Mouse (Mus musculus): ENCODE measurements around the gene Rpl7a. TPM values are rescaled to one million over a fixed set of nuclear protein-coding genes. Genes with fewer than 3 reads are reported as not detected.

Gene Rpl7a
- polyA plus RNA-seq, 1 experiment from 2014 or later, result 713 TPM

GRCm38 (mm10) chr2:26954735-26955395 lies 44.3 kb downstream of the Rpl7a start:
- H3K9me3 ChIP-seq (ENCODE audit: control insufficient read depth, low read depth, low read length), result no peaks in the 10 kb centered on the region
- 95% methylated on average over 2 of the region's 2 CpGs for WGBS
- H3K4me1 ChIP-seq (ENCODE audit: control insufficient read depth, insufficient read depth, low read length), result no peaks in the 10 kb centered on the region
- no peak overlapping the region for H3K9ac ChIP-seq (replicated peaks; ENCODE audit: low read depth, low read length)
- H3K4me2 ChIP-seq (replicated peaks; ENCODE audit: low read depth, low read length), result no peak overlapping the region
- peaks cover 68% of the 10 kb centered on the region for H3K36me3 ChIP-seq (ENCODE audit: control insufficient read depth, insufficient read depth, low read length)
- no peak for ATAC-seq (ENCODE audit: insufficient number of reproducible peaks, insufficient read depth, low FRiP score, low read depth)
- no peaks in the 10 kb centered on the region for H3K27me3 ChIP-seq (ENCODE audit: control insufficient read depth, insufficient read depth, low read length)
- H3K27ac ChIP-seq (ENCODE audit: low read length), result no peak overlapping the region
- H3K4me3 ChIP-seq (ENCODE audit: low read depth, low read length), result no peak overlapping the region

- no peak for ATAC-seq (ENCODE audit: insufficient number of reproducible peaks, insufficient read depth, low FRiP score, low read depth)
These were observed 46.4 kb downstream of the Rpl7a start for GRCm38 (mm10) chr2:26956811-26957487.

GRCm38 (mm10) chr2:26957488-26957859 lies 46.9 kb downstream of the Rpl7a start:
- H3K36me3 ChIP-seq (ENCODE audit: control insufficient read depth, insufficient read depth, low read length), result peaks cover 70% of the 10 kb centered on the region
- no peak overlapping the region for H3K27ac ChIP-seq (ENCODE audit: low read length)
- H3K4me3 ChIP-seq (ENCODE audit: low read depth, low read length), result no peak overlapping the region
- 68% methylated on average over 2 of the region's 2 CpGs for WGBS
- H3K4me1 ChIP-seq (ENCODE audit: control insufficient read depth, insufficient read depth, low read length), result peaks cover 5% of the 10 kb centered on the region; the same call in 1 of the 2 replicates
- ATAC-seq (ENCODE audit: insufficient number of reproducible peaks, insufficient read depth, low FRiP score, low read depth), result no peak
- no peak overlapping the region for H3K9ac ChIP-seq (replicated peaks; ENCODE audit: low read depth, low read length)
- H3K9me3 ChIP-seq (ENCODE audit: control insufficient read depth, low read depth, low read length), result no peaks in the 10 kb centered on the region
- H3K4me2 ChIP-seq (replicated peaks; ENCODE audit: low read depth, low read length), result no peak overlapping the region
- H3K27me3 ChIP-seq (ENCODE audit: control insufficient read depth, insufficient read depth, low read length), result no peaks in the 10 kb centered on the region

More at GRCm38 (mm10) chr2:26956811-26957487, 46.4 kb downstream of the Rpl7a start:
- H3K27ac ChIP-seq (ENCODE audit: low read length), result no peak overlapping the region
- H3K27me3 ChIP-seq (ENCODE audit: control insufficient read depth, insufficient read depth, low read length), result no peaks in the 10 kb centered on the region
- no peaks in the 10 kb centered on the region for H3K9me3 ChIP-seq (ENCODE audit: control insufficient read depth, low read depth, low read length)
- peaks cover 4% of the 10 kb centered on the region; the same call in 1 of the 2 replicates for H3K4me1 ChIP-seq (ENCODE audit: control insufficient read depth, insufficient read depth, low read length)
- 93% methylated on average over 12 of the region's 12 CpGs for WGBS
- peaks cover 72% of the 10 kb centered on the region for H3K36me3 ChIP-seq (ENCODE audit: control insufficient read depth, insufficient read depth, low read length)
- H3K9ac ChIP-seq (replicated peaks; ENCODE audit: low read depth, low read length), result no peak overlapping the region
- H3K4me3 ChIP-seq (ENCODE audit: low read depth, low read length), result no peak overlapping the region
- H3K4me2 ChIP-seq (replicated peaks; ENCODE audit: low read depth, low read length), result no peak overlapping the region

DNA sequence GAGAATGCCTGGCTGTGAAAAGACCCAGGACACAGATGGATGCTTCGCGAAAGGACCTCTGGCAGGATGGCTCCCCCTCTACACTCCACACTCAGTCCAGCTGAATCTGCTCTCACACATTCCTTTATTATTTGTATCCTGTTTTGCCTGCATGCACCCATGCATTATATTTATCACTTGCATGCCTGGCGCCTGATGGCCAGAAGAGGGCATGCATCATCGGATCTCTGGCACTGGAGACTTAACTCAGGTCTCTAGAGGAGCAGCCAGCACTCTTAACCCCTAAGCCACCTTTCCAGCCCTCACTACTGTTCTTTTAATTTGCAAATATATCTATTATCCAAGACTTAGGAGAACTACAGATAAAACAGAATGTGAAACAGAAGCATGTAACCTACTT lies 50.2 kb downstream of the Rpl7a start:
- no peak overlapping the region for H3K4me3 ChIP-seq (ENCODE audit: low read depth, low read length)
- WGBS, result 85% methylated on average over 4 of the region's 4 CpGs
- peaks cover 14% of the 10 kb centered on the region for H3K4me1 ChIP-seq (ENCODE audit: control insufficient read depth, insufficient read depth, low read length)
- H3K9ac ChIP-seq (replicated peaks; ENCODE audit: low read depth, low read length), result no peak overlapping the region
- no peak for ATAC-seq (ENCODE audit: insufficient number of reproducible peaks, insufficient read depth, low FRiP score, low read depth)
- no peaks in the 10 kb centered on the region for H3K27me3 ChIP-seq (ENCODE audit: control insufficient read depth, insufficient read depth, low read length)
- no peaks in the 10 kb centered on the region for H3K9me3 ChIP-seq (ENCODE audit: control insufficient read depth, low read depth, low read length)
- H3K4me2 ChIP-seq (replicated peaks; ENCODE audit: low read depth, low read length), result no peak overlapping the region
- no peak overlapping the region for H3K27ac ChIP-seq (ENCODE audit: low read length)
- H3K36me3 ChIP-seq (ENCODE audit: control insufficient read depth, insufficient read depth, low read length), result peaks cover 47% of the 10 kb centered on the region

Other genes starting within 250 kb of the Rpl7a start
- gene Lcn4, start 239.5 kb upstream of the Rpl7a start, polyA plus RNA-seq (2014; fragmentation: Nextera tagmentation; extraction: Ambion mirVana), result not detected in 2 replicates
- not detected in 2 replicates for gene Abo, start 45.8 kb upstream of the Rpl7a start, polyA plus RNA-seq (2014; fragmentation: Nextera tagmentation; extraction: Ambion mirVana)
- gene Surf6, start 7.9 kb upstream of the Rpl7a start, polyA plus RNA-seq (2014; fragmentation: Nextera tagmentation; extraction: Ambion mirVana), result 17.0 and 18.4 TPM in 2 replicates
- 30.3 and 31.1 TPM in 2 replicates for gene Med22, start 87 bp upstream of the Rpl7a start, polyA plus RNA-seq (2014; fragmentation: Nextera tagmentation; extraction: Ambion mirVana)
- gene Surf2, start 5.6 kb downstream of the Rpl7a start, polyA plus RNA-seq (2014; fragmentation: Nextera tagmentation; extraction: Ambion mirVana), result 33.2 and 36.8 TPM in 2 replicates
- gene Surf1, start 5.8 kb downstream of the Rpl7a start, polyA plus RNA-seq (2014; fragmentation: Nextera tagmentation; extraction: Ambion mirVana), result 50.4 and 52.4 TPM in 2 replicates
- 199 and 218 TPM in 2 replicates for gene Surf4, start 23.2 kb downstream of the Rpl7a start, polyA plus RNA-seq (2014; fragmentation: Nextera tagmentation; extraction: Ambion mirVana)
- gene Stkld1, start 23.3 kb downstream of the Rpl7a start, polyA plus RNA-seq (2014; fragmentation: Nextera tagmentation; extraction: Ambion mirVana), result 0.11 and 0.25 TPM in 2 replicates
- 45.2 and 45.3 TPM in 2 replicates for gene Rexo4, start 53.6 kb downstream of the Rpl7a start, polyA plus RNA-seq (2014; fragmentation: Nextera tagmentation; extraction: Ambion mirVana)
- gene Adamts13, start 62.7 kb downstream of the Rpl7a start, polyA plus RNA-seq (2014; fragmentation: Nextera tagmentation; extraction: Ambion mirVana), result 0.07 TPM in 1 of 2 replicates, not detected in the other
- gene Cacfd1, start 99.2 kb downstream of the Rpl7a start, polyA plus RNA-seq (2014; fragmentation: Nextera tagmentation; extraction: Ambion mirVana), result 59.2 and 62.6 TPM in 2 replicates
- 0.84 and 1.7 TPM in 2 replicates for gene Slc2a6, start 117.2 kb downstream of the Rpl7a start, polyA plus RNA-seq (2014; fragmentation: Nextera tagmentation; extraction: Ambion mirVana)
- not detected in 2 replicates for gene Mymk, start 161.4 kb downstream of the Rpl7a start, polyA plus RNA-seq (2014; fragmentation: Nextera tagmentation; extraction: Ambion mirVana)
- 2.1 and 3.2 TPM in 2 replicates for gene Adamtsl2, start 168.6 kb downstream of the Rpl7a start, polyA plus RNA-seq (2014; fragmentation: Nextera tagmentation; extraction: Ambion mirVana)
- not detected in 2 replicates for gene Fam163b, start 231.7 kb downstream of the Rpl7a start, polyA plus RNA-seq (2014; fragmentation: Nextera tagmentation; extraction: Ambion mirVana)

All from stomach, embryonic 14.5 days (tissue).